Mouse (Mus musculus): Measurements from ENCODE around the gene Vmn2r68. TPM values are rescaled to one million over a fixed set of nuclear protein-coding genes. Genes with fewer than 3 reads are reported as not detected.

The Vmn2r68 gene
- total RNA-seq (2022), result not detected

GRCm38 (mm10) chr7:85237683-85238082 lies at the start of gene Vmn2r68:
TSS of gene Vmn2r68 (minus strand) at chr7:85237783.
- no peak for DNase-seq (ENCODE audit: low spot score in 2 of 2)

Other genes with a start within 250 kb of the Vmn2r68 start
- not detected for gene Vmn2r66, start 225.5 kb downstream of the Vmn2r68 start, total RNA-seq (2022)
- not detected for gene Vmn2r67, start 81.8 kb downstream of the Vmn2r68 start, total RNA-seq (2022)
- not detected for gene Vmn2r69, start 178.1 kb upstream of the Vmn2r68 start, total RNA-seq (2022)